Mouse (Mus musculus): ENCODE results near the gene Naa10.
A peak's percentile ranks its signal among the peaks of the same experiment; 100 is the strongest.

Gene Naa10

DNA sequence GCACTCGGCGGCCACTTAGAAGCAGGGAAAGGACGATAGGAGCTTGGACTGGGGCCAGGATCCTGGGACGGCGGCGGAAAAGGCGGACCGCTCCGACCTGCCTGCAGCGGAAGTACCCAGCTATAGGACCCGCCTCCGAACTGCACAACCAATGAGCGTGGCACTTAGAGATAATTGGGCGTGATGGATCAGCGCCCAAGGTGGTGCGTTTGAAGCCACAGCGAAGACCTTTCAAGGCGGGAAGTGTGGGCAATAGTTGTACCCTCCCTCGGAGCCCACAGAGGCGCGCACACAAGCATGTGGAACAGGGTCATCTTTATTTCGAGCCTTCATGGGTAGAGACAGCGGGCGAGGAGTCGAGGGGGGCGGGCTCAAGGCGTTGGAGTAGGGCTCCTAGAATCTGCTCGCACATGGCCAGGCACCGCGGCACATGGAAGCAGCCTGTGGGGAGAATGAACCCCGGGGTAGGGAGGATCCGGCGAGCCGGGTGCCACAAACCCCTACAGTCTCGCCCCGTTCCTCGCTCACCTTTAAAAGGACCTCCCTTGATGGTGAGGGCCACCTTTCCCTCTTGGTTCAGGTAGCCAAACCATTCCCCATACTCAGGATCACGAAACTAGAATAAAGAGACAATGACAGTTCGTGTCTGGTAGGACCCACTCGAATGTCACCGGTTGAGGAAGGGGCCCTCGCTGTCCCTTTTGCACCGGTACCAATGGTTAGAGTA lies at the start of gene Naa10, which contains the start of gene Arhgap4:
Gene Naa10 (minus strand): TSS at position 122 of the 727 bp plus-strand sequence.
Gene Arhgap4 (minus strand): TSS at position 48 of the 727 bp plus-strand sequence.
- peak; percentile 59 to 79 for DNase-seq (ENCODE audit: low spot score in 2 of 2)

DNA sequence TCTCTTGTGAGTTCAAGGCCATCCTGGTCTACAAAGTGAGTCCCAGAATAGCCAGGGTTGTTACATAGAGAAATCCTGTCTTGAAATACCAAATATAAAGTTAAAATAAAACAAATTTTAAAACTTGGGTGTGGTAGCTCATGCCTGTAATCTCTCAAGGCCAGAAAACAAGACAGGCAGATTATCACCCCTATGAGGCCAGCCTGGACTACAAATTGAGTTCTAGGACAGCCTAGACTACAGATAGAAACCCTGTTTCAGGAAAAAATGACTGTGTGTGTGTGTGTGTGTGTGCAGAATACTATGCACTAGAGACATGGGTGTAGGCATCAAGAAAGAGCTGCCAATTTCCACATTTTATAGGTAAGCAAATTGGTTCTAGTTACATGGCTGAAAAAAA lies 49.0 kb upstream of the Naa10 start:
- DNase-seq (ENCODE audit: low spot score in 2 of 2) = no peak

- no peak for DNase-seq (ENCODE audit: low spot score in 2 of 2)
Measured at GRCm38 (mm10) chrX:73969729-73970128, 48.0 kb upstream of the Naa10 start.

DNA sequence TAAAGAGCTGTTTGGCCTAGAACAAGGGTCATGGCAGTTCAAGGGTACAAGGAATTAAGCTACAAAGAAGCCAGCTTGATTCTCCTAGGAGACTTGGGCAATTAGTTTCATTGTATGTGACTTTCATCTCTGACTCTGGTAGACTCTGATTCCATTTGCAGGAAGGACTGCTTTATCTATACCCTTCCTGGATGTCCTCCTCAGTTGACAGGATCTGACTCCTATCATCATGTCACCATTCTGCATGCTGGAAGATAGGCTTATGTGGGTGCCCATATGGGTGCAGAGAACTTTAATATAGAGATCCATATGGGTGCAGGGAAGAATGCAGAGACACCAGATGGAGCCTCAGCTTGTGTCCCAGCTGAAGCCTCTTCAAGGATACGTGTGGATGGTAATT lies 47.4 kb upstream of the Naa10 start:
- no peak for DNase-seq (ENCODE audit: low spot score in 2 of 2)

- DNase-seq (ENCODE audit: low spot score in 2 of 2) = peak; percentile 80 to 81
Measured at GRCm38 (mm10) chrX:73967177-73968075, 45.7 kb upstream of the Naa10 start.

- DNase-seq (ENCODE audit: low spot score in 2 of 2) = peak; percentile 60 to 88
Measured at GRCm38 (mm10) chrX:73966248-73967176, 44.8 kb upstream of the Naa10 start, which contains the start of gene Hcfc1. TSS of gene Hcfc1 (minus strand) at chrX:73966357.

DNA sequence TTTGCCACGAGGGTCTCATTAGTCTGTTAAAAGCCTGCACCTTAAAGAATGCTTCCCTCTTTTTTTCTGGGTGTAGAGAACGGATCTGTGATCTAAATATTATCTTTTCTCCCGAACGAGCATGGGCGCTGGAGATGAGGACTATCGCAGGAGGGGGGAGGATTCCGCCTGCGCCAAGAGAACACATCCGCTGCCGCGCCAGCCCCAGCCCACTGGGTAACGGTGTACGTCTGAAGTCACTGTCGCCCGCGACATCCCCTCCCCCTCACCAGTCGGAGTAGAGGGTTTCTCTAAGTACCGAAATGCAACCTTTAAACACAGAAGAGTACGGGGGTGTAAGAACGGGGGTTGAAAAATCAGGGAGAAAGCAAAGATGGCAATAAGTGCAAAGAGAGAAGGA lies 43.6 kb upstream of the Naa10 start:
- DNase-seq (ENCODE audit: low spot score in 2 of 2) = peak in 1 of 2 experiments; percentile 19

DNA sequence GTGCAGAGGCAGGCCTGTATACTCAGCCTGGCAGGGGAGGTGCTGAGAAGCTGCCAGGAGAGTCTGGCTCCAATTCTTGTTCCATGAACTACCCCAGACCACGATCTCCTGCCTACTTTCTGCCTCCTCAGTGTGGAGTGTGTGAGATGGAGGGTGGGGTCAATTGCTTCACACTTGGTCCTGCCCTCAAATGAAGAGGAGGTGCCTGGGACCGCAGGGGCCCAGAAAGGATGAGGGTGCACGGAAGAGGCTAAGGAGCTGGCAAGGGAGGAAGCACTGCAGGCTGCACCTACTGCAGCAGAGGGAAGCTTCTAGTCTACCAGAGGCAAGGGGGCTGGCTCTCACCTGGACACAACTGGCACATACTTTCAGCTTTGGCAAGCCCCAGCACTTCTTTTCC lies 42.6 kb upstream of the Naa10 start:
- no peak for DNase-seq (ENCODE audit: low spot score in 2 of 2)

DNA sequence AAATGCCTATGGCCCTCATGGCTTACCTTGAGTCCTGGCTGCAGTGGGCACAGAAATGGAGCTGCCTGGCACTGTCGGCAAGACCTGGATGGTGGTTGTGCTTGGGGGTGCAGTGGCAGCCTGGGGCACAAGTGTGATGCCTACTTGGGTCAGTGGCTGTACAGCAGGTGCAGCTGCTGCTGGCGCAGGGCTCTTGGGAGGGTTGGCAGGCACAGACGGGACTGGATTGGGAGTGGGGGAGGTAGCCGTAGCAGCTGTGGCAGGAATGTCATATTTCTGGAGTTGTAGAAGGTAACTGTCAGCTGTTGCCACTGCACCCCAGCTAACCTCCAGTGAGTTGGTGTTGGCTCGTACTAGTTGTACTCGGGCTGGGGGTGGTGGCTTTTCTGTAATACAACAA lies 33.2 kb upstream of the Naa10 start:
- no peak for DNase-seq (ENCODE audit: low spot score in 2 of 2)

DNA sequence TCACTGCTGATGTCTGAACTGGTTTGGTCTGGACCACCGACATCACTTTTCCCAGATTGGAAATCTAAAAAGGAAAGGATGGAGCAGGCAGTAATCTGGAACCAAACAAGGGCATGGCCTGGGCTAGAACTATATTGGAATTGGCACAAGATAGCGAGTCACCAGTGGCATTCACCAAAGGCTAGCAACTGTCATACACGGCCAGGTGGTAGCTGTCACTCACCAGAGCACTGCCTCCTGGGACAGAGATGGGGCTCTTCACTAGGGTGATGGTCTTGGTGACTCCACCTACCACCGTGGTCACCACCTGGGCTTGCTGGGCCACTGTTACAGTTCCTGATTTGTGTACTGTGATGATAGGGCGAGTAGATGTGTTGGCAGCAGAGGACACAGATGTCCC lies 30.9 kb upstream of the Naa10 start:
- DNase-seq (ENCODE audit: low spot score in 2 of 2) = no peak

- DNase-seq (ENCODE audit: low spot score in 2 of 2) = no peak
Measured at GRCm38 (mm10) chrX:73949341-73949740, 27.6 kb upstream of the Naa10 start.

- peak in 1 of 2 experiments; percentile 16 for DNase-seq (ENCODE audit: low spot score in 2 of 2)
Measured at GRCm38 (mm10) chrX:73948647-73949046, 26.9 kb upstream of the Naa10 start.

DNA sequence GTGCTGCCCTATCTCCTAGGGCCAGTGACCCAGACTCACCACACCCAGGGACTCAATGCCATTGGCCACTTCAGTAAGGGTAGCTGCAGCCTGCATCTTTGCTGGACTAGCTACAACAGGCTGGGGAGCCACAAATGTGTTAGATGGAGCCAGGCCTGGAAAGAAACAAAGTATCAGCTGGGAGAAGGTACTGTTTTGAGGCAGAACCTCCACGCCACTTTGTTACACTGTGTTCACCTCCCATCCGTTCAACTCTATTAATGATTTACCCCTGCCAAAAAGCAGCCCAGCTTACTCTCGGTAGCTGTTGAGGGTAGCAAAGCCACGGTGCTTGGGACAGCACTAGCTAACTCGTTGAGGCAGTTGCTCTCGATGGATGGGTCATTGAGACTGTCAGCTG lies 25.2 kb upstream of the Naa10 start:
- no peak for DNase-seq (ENCODE audit: low spot score in 2 of 2)

- no peak for DNase-seq (ENCODE audit: low spot score in 2 of 2)
Measured at GRCm38 (mm10) chrX:73942294-73942693, 20.6 kb upstream of the Naa10 start.

GRCm38 (mm10) chrX:73941860-73942259 lies 20.1 kb upstream of the Naa10 start:
- DNase-seq (ENCODE audit: low spot score in 2 of 2) = no peak

GRCm38 (mm10) chrX:73931871-73932270 lies 10.1 kb upstream of the Naa10 start:
- DNase-seq (ENCODE audit: low spot score in 2 of 2) = no peak

DNA sequence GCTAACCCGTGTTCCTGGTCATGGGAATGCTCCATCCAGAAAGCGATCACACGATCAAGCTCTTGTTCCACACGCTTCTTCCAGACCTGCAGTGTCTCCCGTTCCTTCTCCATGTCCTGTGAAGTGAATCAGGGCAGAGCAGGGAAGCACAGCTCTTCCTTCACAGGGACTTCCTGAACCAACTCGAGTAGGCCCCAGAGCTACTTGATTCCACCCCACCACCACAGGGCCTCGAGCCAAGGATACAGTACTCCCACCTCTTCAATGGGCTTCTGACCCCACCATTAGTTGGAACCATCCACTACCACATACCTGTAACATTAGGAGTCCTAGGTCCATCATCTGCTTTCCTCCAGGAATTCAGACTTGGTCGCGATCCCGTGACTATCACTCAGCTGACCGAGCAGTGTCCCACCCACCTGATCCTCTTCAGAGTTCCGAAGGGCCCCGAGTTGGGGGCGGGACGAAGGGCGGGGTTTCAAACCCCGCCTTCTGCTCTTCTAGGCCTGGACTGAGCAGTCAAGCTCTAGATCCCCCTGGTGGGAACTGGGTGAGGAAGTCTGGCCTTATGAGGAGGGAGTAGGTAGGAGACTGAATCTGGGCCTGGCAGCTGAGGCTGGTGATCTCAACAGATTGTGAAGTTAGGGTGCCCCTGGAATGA lies 8.8 kb upstream of the Naa10 start, which contains the start of gene Renbp:
Gene Renbp (minus strand): TSS at position 449 of the 661 bp plus-strand sequence.
- DNase-seq (ENCODE audit: low spot score in 2 of 2) = peak in 1 of 2 experiments; percentile 48

GRCm38 (mm10) chrX:73922550-73922882 lies 772 bp upstream of the Naa10 start:
- no peak for DNase-seq (ENCODE audit: low spot score in 2 of 2)

GRCm38 (mm10) chrX:73921285-73921822 lies 390 bp downstream of the Naa10 start:
- DNase-seq (ENCODE audit: low spot score in 2 of 2) = peak in 1 of 2 experiments; percentile 7

DNA sequence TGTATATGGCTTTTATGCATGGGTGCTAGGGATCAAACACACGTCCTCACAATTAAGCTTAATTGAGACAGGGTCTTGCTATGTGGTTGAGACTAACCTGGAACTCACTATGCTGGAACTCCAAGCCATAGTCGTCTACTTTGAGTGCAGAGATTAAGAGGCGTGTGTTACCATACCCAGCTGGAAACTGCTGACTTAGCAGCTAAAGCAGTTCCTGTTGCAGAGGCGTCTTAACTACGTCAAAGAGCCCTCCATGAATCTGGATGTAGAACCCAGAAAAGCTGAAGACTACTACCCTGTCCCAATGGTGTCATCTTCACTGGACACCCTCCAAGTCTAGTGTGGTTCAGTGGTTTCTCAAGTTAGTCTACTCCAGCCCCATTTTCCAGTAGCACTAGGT lies 3.1 kb downstream of the Naa10 start:
- no peak for DNase-seq (ENCODE audit: low spot score in 2 of 2)

- no peak for DNase-seq (ENCODE audit: low spot score in 2 of 2)
Measured at GRCm38 (mm10) chrX:73916945-73917344, 4.8 kb downstream of the Naa10 start.
